Mouse (Mus musculus) cerebellum, adult 11 months (tissue): Measurements from ENCODE around the gene Tmem54.

Source experiments
- DNase-seq: peaks from one replicate; pipeline ENCODE4 v3.0.0; 2022

Gene Tmem54

GRCm38 (mm10) chr4:129130755-129131303, 25.5 kb downstream of the Tmem54 start:
- DNase-seq: no peak

GRCm38 (mm10) chr4:129134799-129135585, 29.6 kb downstream of the Tmem54 start:
- DNase-seq: peak; percentile 85

- no peak for DNase-seq
Measured at GRCm38 (mm10) chr4:129135637-129136036, 30.3 kb downstream of the Tmem54 start.

DNA sequence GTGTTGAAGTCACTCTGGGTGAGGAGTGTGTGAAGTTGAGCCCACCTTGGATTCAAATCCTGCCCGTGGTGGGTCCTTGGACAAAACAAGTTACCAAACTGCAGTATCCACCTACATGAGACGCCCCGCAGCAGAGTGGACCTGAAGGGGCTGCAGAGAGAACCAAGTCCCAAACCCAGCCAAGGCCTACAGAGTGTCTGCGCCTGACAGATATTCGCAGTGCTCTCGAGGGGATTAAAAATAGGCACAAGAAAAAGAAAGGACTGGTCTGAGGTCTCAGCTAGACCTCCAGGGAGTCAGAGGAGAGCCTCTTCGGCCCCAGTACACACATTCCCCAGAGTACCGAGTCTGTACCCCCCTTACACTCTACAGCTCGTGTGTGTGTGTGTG, 30.8 kb downstream of the Tmem54 start:
- no peak for DNase-seq

GRCm38 (mm10) chr4:129136579-129137391, 31.4 kb downstream of the Tmem54 start, which contains the start of gene Fndc5:
Gene Fndc5 (plus strand): TSS chr4:129136999.
- no peak for DNase-seq

DNA sequence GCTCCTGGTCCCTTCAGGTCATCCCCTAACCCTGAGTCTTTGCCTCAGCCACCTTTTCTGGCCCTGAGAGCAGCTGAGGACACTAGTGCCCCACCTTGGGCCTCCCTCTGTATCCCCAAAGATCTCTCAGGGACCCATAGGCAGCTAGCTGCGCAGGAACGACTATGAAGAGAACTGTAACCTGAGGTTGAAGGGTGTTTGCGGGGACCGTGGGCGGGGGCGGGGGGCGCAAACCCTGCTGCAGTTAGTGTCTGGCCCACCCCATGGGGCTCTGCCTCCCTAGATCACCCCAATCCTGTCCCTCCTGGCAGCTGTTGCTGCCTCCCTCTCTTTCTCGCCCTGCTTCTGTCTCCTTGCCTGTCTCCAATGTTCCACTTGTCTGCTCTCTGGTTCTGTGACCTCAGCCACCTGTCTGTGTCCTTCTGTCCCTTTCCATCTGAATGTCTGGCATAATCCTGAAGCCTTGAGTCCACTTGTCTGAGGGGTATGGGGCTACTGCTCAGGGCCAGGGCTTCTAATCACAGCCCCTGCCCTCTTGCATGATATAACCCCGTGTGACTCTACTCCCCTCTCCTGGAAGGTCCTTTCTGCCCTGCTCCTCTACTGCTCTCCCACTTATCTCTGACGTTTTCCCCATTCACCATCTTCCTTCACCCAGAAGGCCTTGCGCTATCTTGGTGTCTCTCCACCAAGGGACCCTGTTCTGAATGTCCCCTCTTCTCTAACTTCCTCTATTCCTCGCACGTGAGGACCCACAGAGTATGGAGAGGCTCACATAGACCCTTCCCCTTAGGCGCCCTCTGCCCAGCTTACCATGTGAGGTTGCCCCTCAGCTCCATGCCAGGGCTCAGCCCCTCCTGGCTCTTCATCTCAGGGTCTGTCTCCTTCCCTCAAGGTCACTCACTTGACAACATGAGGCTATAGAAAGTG, 32.3 kb downstream of the Tmem54 start:
- DNase-seq: no peak

DNA sequence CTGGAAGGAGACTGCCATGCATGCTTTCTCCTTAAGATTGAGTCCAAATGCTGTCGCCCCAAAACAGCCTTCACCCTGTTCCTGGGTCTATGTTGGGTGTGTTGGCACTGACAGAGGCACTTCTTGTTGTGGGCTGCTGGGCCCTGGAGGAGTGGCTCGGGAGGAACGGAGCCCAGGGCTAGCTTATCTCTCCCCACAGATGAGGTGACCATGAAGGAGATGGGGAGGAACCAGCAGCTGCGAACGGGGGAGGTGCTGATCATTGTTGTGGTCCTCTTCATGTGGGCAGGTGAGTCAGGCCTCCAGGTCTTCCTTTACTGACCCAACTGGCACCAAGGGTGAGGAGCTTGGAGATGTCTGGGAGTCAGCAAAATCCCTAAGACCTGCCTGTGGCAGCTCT, 34.3 kb downstream of the Tmem54 start:
- no peak for DNase-seq

- no peak for DNase-seq
Measured at GRCm38 (mm10) chr4:129140808-129141207, 35.5 kb downstream of the Tmem54 start.

DNA sequence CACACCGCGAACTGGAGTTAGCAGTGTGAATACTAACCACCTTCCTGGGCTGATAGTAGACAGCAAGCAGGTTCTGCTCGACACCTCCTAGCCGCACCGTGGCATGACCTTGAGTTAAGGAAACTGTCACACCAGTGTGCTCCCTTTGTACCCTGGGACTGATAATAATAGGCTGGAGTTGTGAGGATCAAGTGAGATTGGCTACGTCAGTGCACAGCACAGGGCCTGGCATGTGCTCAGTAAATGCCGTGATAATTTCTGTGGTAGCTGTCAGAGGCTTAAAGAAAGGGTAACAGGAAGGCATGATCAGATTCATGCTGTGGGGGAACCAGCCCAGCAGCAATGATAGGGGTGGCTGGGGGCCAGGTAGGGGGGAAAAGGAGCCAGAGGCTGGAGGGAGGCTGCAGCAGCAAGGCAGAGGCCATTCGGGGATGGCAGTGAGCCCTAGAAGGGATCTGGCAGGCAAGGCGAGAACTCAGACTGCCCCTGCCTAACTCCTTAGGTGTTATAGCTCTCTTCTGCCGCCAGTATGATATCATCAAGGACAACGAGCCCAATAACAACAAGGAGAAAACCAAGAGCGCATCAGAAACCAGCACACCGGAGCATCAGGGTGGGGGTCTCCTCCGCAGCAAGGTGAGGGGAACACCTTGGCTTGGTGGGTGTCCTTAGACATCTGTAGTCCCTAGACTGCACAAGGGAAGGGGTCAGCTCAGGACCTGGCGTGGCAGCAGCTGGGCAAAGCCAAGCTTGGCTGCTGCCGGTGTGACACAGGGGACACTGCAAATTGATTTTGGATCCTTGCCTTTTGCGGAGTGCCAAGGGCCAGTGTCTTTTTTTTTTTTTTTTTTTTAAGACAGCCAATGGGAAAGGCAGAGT, 36.5 kb downstream of the Tmem54 start:
- DNase-seq: no peak

DNA sequence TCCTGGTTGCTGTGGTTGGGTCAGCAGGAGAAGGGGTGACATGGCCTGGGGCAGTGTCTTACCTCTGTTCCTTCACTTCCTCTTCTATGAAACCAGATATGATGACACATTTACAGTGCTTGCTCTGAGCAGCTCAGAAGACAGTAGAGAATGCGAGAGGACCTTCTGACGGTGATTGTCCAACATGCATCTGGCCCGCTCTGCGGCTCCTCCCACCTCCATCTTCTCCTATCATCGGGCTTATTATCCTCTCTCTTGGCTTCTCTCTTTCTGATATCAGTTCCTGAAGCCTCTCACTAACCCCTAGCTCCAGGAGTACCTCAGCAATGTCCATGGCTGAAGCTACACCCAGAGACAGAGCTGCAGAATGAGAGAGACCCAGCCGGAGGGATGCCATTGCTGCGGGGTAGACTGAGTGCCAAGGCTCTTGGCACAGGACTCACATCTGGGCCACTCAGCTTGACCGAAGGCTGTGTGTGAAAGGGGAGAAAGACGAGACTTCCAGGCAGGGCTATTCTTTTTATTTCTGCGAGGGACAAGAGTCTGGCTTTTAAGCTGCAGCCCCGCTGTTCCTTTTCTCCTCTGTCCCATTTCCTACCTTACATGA, 37.2 kb downstream of the Tmem54 start:
- no peak for DNase-seq

- no peak for DNase-seq
Measured at GRCm38 (mm10) chr4:129143509-129143908, 38.2 kb downstream of the Tmem54 start.

- peak; percentile 84 for DNase-seq
Measured at GRCm38 (mm10) chr4:129144401-129145367, 39.3 kb downstream of the Tmem54 start.

GRCm38 (mm10) chr4:129145411-129145810, 40.1 kb downstream of the Tmem54 start:
- no peak for DNase-seq

DNA sequence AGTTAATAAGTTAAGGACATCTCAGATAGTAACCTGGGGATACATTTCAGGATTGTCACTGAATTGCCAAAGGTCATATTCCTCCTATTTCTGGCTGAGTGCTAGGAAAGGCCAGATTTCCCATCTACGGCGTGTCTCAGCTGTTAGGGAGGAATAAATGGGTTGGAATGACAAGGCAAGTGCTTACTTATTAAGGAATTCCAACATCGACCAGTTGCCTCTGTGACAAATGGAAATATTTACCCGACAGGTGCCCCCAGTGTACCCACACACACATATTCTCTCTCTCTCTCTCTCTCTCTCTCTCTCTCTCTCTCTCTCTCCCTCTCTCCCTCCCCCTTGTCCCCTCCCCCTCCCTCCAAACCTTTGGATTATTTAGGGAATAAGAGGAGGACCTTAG, 40.6 kb downstream of the Tmem54 start:
- DNase-seq: no peak

DNA sequence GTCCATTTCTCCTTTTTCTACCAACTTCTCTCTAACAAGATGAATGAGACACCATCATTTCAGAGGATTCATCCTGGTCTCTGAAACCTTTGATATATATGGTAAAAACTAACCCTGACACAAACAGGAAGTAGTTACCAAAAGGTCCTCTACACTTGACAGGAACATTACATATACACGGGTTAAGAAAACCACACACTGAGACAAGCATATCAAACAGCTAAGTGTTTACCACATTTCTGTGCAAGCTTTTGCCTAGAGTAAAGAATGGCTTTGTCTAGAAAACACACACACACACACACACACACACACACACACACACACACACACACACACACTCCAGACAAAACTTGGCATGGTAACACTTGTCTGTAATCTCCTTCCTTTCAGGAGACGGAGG, 41.0 kb downstream of the Tmem54 start:
- DNase-seq: no peak

DNA sequence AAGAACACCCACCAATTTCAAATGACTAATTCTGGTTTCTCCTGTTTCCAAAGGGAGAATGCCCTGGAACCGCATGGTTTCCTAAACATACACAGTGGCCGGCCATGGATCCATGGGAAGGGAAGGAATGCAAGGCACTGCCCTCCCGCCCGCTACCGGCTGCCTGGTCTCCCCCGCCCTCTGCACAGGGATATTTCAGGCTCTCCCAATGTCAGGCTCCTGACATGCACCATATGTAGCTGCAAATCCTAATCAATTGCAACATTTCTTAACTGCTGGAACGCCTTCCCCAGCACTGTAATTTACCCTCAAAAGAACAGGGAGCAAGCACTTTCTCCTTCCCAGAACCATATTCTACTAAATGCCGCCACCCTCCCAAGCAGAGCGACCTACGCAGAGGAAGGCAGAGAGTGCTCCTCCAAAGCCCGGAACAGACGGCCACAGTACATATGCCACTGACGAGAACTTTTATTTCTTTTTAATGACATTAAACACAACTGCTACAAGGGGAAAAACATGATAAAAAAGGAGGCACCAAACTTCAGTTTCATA, 42.3 kb downstream of the Tmem54 start:
- no peak for DNase-seq

- no peak for DNase-seq
Measured at GRCm38 (mm10) chr4:129149321-129149720, 44.0 kb downstream of the Tmem54 start.

DNA sequence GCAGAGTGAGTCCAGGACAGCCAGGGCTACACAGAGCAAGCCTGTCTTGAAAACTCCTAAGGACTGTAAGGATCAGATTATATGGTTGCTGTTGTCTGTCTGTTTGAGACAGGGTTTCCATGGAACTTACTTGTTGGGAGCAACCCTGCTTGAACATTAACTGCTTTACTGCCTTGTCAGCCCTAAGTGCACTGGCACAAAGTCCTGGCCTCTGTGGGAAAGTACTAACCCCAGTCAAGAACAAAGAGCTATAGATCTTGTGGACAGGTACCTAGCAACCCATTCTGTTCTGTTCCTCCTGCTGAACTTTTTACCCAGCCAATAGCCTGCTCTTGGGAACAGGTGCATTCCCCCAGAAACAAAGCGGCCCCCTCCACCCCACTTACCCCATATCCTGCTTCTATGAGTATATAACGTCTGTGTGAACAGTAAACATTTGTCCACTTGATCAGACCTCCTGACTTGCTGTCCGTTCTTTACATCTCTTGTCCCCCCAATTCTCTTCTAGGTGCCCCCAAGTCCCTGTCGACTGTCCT, 46.0 kb downstream of the Tmem54 start:
- no peak for DNase-seq

GRCm38 (mm10) chr4:129157541-129157940, 52.2 kb downstream of the Tmem54 start:
- no peak for DNase-seq
